Mouse (Mus musculus) small intestine, adult 2 months (tissue): ENCODE results near the gene Meis1.
A peak's percentile ranks its signal among the peaks of the same experiment; 100 is the strongest.

Experiments
- CTCF ChIP-seq: fragments of 200-500 bp; IDR thresholded peaks from 2 replicates; pipeline ENCODE4 v1.5.1; 2012; ENCODE audit warnings: low read depth, mild to moderate bottlenecking, control low read depth, inconsistent platforms, low read length, moderate library complexity, mixed read lengths; ENCODE audit not compliant: insufficient replicate concordance, insufficient read length; ENCODE audit errors: extremely low read depth
- POLR2A ChIP-seq: fragments of 200-500 bp; IDR thresholded peaks from 2 replicates; pipeline ENCODE4 v1.6.1; 2012; ENCODE audit warnings: low read depth, mild to moderate bottlenecking, control low read depth, inconsistent platforms, low read length, moderate library complexity

DNA sequence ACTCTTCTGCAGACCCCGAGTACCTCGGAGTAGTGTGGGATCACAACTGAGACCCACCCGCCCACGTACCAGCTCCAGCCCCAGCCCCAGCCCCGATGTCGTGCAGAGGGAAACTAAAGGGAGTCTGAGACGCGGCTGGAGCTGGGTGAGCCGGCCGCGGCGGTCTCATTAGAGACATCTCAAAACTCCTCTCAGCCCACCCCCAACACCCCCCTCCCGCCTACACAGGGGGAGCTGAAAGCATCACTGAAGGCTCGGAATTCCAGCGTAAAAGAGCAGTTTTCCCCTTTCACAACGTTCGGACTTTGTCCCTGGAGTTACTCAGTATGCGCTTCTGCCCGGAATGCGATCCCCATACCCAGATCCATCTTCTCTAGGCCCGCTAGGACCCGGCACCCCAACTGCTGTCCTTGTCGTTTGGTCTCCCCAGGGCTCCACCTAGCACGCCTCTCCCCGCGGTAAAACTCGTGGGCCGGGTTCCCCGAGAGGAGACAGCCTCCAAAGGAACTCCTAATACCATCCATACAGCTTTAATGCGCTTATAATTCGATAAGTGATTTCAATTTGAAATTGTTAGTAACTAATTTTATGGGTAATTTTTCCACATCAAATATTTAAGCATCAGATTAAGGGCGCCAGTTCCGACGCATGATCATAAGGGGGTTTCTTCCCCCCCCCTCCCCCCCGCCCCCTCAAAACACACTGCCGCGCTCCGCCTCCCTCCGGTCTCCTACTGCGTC lies 141.7 kb downstream of the Meis1 start:
- TF ChIP-seq CTCF: peak; percentile 36; the same call in 1 of the 2 replicates
- no peak for TF ChIP-seq POLR2A
